Mouse (Mus musculus) testis, adult 2 months (tissue): ENCODE results near the gene Rab10. TPM values are rescaled to one million over a fixed set of nuclear protein-coding genes. Genes with fewer than 3 reads are reported as not detected.

Experiments used
- H3K27ac ChIP-seq: fragments of 200-500 bp; 2 replicates; pipeline ENCODE4 v1.5.1; 2012; ENCODE audit warnings: low read depth, low read length; ENCODE audit not compliant: control insufficient read depth, insufficient read depth
- H3K27me3 ChIP-seq: fragments of 200-500 bp; 2 replicates; pipeline ENCODE4 v1.6.1; 2012; ENCODE audit warnings: mild to moderate bottlenecking, low read length, moderate library complexity; ENCODE audit not compliant: control insufficient read depth, insufficient read depth
- H3K36me3 ChIP-seq: fragments of 200-500 bp; 2 replicates; pipeline ENCODE4 v1.6.1; 2012; ENCODE audit warnings: mild to moderate bottlenecking, low read length; ENCODE audit not compliant: control insufficient read depth, insufficient read depth
- H3K4me1 ChIP-seq: fragments of 200-500 bp; 2 replicates; pipeline ENCODE4 v1.6.1; 2012; ENCODE audit warnings: low read length; ENCODE audit not compliant: control insufficient read depth, insufficient read depth
- H3K4me3 ChIP-seq: fragments of 200-500 bp; 2 replicates; pipeline ENCODE4 v1.5.1; 2012; ENCODE audit warnings: low read depth, mild to moderate bottlenecking, low read length, moderate library complexity, mixed read lengths; ENCODE audit not compliant: control insufficient read depth
- CTCF ChIP-seq: fragments of 200-500 bp; IDR thresholded peaks from 2 replicates; pipeline ENCODE4 v1.5.1; 2012; ENCODE audit warnings: low read depth, mild to moderate bottlenecking, inconsistent platforms, low read length, moderate library complexity; ENCODE audit not compliant: control insufficient read depth, insufficient read depth, insufficient replicate concordance
- POLR2A ChIP-seq: fragments of 200-500 bp; IDR thresholded peaks from 2 replicates; pipeline ENCODE4 v1.6.1; 2012; ENCODE audit warnings: low read depth, mild to moderate bottlenecking, inconsistent platforms, low read length, moderate library complexity; ENCODE audit not compliant: control insufficient read depth
- polyA plus RNA-seq: library from polyadenylated mRNA; depleted of rRNA; stranded (reverse); fragments of >200 nt; gene quantifications from 2 replicates; pipeline ENCODE4 v1.2.3, GENCODE M21; 2012

Gene Rab10
- polyA plus RNA-seq, 1 experiment: 15.3 TPM

DNA sequence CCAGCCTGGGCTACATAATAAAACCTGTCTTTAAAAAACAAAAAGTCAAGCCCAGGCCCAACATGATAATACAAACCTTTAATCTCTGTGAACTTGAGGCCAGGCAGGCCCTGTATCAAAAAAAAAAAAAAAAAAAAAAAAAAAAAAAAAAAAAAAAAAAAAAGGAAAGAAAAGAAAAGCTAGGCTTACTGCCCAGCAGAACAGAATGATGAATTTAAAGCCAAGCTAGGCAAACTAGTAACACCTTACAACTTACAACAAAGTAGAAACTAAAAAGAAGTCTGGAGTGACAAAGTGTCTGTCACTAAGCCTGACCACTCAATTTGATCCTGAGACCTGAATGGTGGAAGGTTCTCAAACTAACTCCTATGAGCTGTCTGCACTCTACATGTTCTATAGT is 37.9 kb upstream of the Rab10 start:
- no peak overlapping the region for H3K27ac ChIP-seq
- no peak overlapping the region for H3K4me3 ChIP-seq
- no peak for TF ChIP-seq CTCF
- no peaks in the 10 kb centered on the region for H3K36me3 ChIP-seq
- no peaks in the 10 kb centered on the region for H3K27me3 ChIP-seq
- H3K4me1 ChIP-seq: peaks cover 7% of the 10 kb centered on the region

DNA sequence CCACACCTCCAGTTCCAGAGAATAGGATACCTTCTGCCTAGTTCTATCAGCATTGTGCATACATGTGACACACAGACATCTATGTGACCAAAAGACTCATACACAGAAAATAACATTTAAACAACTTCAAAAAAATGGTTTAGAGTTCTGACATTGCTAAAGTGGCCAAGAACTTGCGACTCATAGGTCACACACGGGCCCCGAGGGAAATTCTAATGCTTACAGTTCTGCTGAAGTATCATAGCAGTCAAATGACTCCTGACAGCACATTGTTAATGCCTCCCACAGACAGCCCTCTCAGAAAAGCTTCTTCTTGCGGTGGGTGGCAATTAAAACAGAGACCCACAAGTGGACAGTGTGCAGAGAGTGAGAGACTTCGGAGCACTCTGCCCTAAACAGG is 35.3 kb upstream of the Rab10 start:
- Histone ChIP-seq H3K36me3 (no peaks in the 10 kb centered on the region), H3K27me3 (no peaks in the 10 kb centered on the region), H3K4me1 (peaks cover 7% of the 10 kb centered on the region), H3K27ac (no peak overlapping the region), H3K4me3 (no peak overlapping the region)
- TF ChIP-seq POLR2A (no peak), CTCF (no peak)

DNA sequence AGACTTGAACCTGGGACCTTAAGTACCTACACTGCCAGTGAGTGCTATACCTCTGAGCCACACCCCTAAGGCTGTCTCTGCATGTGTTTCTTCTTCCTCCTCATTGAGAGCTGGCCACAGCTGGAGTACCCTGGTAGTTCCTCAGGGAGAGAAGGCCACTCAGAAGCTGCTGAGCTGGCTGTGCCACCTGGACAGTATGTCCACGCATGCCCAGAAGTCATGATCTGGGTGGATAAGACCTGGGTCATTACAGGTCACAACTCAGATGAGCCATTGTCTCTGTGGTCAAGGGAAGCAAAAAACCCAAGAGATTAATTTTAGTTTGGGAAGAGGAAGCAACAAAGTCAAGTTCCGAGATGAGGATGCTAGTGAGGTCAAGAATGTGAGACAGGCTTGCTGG is 34.4 kb upstream of the Rab10 start:
- Histone ChIP-seq H3K4me3 (peak overlapping the region; percentile 75), H3K4me1 (peaks cover 7% of the 10 kb centered on the region), H3K27ac (no peak overlapping the region), H3K27me3 (no peaks in the 10 kb centered on the region), H3K36me3 (no peaks in the 10 kb centered on the region)
- TF ChIP-seq POLR2A: no peak
- no peak for TF ChIP-seq CTCF

DNA sequence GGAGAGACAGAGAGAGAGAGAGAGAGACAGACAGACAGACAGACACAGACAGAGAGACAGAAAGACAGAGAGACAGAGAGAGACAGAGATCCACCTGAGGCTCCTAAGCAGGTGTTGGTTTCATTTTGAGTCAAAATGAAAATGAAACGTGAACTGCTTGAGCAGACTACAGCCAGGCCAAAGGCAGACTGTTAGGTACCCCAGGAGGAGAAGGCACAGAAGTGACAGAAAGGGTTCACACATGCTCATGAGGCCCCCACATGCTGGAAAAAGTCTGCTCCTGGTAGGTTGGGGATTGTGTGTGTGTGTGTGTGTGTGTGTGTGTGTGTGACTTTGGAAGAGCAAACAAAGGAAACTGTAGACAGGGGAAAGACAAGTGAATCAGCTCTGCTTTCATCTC is 29.2 kb upstream of the Rab10 start:
- Histone ChIP-seq H3K4me1 (0 out of 2 replicates have a peak, but pooled peaks cover under 1% of the 10 kb centered on the region), H3K27ac (no peak overlapping the region), H3K4me3 (no peak overlapping the region), H3K36me3 (no peaks in the 10 kb centered on the region), H3K27me3 (no peaks in the 10 kb centered on the region)
- no peak for TF ChIP-seq POLR2A
- no peak for TF ChIP-seq CTCF

DNA sequence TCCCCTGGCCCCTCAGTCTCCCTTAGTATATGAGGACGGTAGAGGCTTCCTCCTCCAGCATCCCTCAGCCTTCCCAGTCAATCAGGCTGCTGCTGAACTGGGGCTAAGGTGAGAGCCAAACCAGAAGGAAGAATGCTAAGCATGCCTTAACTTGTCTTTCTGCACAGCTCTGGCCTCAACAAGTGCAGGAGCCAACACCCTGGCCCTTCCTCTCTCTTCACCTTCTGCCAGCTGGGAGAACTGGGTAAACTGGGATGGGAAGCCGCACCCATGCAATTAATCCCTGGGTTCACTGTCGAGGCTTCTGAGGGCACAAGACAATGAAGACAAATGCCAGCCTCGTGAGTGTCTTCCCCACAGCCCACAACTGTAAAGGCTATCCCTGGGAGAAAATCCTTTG is 19.9 kb upstream of the Rab10 start:
- TF ChIP-seq POLR2A (no peak), CTCF (no peak)

DNA sequence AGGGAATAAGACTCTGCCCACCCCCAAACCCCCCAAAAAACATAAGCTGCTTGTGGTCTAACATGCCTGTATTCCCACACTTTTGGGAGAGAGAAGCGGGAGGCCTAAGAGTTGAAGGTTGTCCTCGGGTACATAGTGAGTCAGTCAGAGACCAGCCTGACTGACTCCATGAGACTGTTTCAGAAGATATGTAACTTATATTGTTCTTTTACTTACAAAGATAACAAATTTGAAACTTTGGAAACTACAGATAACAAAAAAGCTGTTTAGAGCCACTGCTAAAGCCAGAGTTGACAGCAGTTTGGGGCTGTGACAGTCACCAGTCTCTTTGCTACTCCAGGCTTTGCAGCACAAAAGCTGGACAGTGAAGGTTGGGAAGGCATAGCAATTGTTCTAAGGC is 15.5 kb upstream of the Rab10 start:
- no peaks in the 10 kb centered on the region for H3K36me3 ChIP-seq
- TF ChIP-seq CTCF: no peak
- TF ChIP-seq POLR2A: no peak
- no peaks in the 10 kb centered on the region for H3K27me3 ChIP-seq
- no peaks in the 10 kb centered on the region for H3K4me1 ChIP-seq
- no peak overlapping the region for H3K27ac ChIP-seq
- H3K4me3 ChIP-seq: no peak overlapping the region

More for the DNA sequence above, 19.9 kb upstream of the Rab10 start:
- H3K27ac ChIP-seq: no peak overlapping the region
- H3K36me3 ChIP-seq: no peaks in the 10 kb centered on the region
- no peak overlapping the region for H3K4me3 ChIP-seq
- H3K27me3 ChIP-seq: no peaks in the 10 kb centered on the region
- H3K4me1 ChIP-seq: no peaks in the 10 kb centered on the region

DNA sequence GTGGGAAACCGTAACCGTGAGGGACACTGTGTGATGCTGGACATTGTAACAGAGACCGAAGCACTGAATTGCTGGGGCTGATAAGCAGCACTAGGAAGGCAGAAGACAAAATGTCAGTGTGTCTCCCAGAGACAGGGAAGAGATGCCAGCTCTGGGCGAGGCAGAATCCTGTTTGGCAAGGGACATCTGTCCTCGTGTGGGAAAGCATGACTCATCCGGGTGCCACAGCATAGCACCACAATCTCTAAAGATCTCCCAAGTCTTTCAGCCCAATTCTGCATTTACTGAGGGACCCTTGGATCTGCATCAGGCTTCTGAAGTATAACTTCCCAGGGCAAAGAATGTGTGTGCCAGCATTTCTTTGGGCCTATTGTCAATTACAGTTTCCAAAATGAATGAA is 13.5 kb upstream of the Rab10 start:
- Histone ChIP-seq H3K4me3 (no peak overlapping the region), H3K27me3 (no peaks in the 10 kb centered on the region), H3K4me1 (no peaks in the 10 kb centered on the region), H3K27ac (no peak overlapping the region), H3K36me3 (no peaks in the 10 kb centered on the region)
- no peak for TF ChIP-seq CTCF
- TF ChIP-seq POLR2A: no peak

DNA sequence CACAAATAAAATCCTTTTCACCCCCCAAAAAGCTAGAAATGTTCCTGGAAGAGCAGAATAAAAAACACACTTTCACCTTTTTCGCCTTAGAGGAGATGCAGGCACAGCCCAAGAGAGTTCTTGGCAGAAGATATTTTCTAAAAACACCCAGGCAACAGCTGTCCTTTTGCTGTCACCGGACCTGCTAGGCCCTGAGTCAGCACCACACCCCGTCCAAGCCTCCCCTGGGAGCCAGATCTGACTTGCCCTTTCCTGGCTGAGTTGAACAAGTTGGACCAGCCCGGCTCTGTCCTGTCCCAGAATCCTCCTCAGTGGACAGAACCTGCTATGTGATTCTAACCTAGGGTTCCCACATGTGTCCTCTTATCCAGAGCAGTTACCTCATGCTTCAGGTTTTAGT is 9.6 kb upstream of the Rab10 start:
- Histone ChIP-seq H3K27ac (no peak overlapping the region), H3K27me3 (no peaks in the 10 kb centered on the region), H3K4me3 (no peak overlapping the region), H3K36me3 (no peaks in the 10 kb centered on the region), H3K4me1 (peaks cover 4% of the 10 kb centered on the region)
- no peak for TF ChIP-seq CTCF
- TF ChIP-seq POLR2A: no peak
